Mouse (Mus musculus) fat pad, adult 2 months (tissue): ENCODE data around the gene Samd1.

Experiments
- DNase-seq: peaks from one replicate; pipeline ENCODE4 v3.0.0-alpha.2; 2011; ENCODE audit warnings: low read depth, low spot score; ENCODE audit errors: extremely low read depth

Samd1 gene

GRCm38 (mm10) chr8:84046505-84046904, 49.0 kb downstream of the Samd1 start:
- no peak for DNase-seq

- DNase-seq, result no peak
Measured at GRCm38 (mm10) chr8:84048171-84048570, 50.7 kb downstream of the Samd1 start.
